Mouse (Mus musculus): Measurements from ENCODE around the gene Jade3. TPM values are rescaled to one million over a fixed set of nuclear protein-coding genes. Genes with fewer than 3 reads are reported as not detected.
"Not testable (repeated sequence)": the region's sequence is repeated elsewhere in the genome, so short reads cannot be mapped to it uniquely, and the experiment has no call there.

Gene Jade3
- polyA plus RNA-seq (2015; fragmentation: Nextera tagmentation; extraction: Ambion mirVana), result 5.0 and 5.1 TPM in 2 replicates

- H3K4me2 ChIP-seq, result peak within 1 kb of the TSS; percentile 64
- H3K9ac ChIP-seq, result peak within 1 kb of the TSS; percentile 68
- peak within 1 kb of the TSS; percentile 63 for H3K4me3 ChIP-seq
- peak; percentile 98 for ATAC-seq (ENCODE audit: low FRiP score, low read depth)
- no peaks in the 10 kb centered on the region for H3K9me3 ChIP-seq
- WGBS, result 26% methylated on average over 19 of the region's 67 CpGs
- peaks cover 5% of the 10 kb centered on the region for H3K4me1 ChIP-seq (replicated peaks)
- H3K27ac ChIP-seq (replicated peaks), result peak within 1 kb of the TSS; percentile 87
- 0 out of 2 replicates have a peak, but pooled peaks cover 3% of the 10 kb centered on the region for H3K36me3 ChIP-seq
- no peaks in the 10 kb centered on the region for H3K27me3 ChIP-seq
These were observed at the start of gene Jade3 for GRCm38 (mm10) chrX:20425140-20425838. Jade3 (plus strand) TSS chrX:20425688.

- Histone ChIP-seq H3K4me3 (no peak overlapping the region), H3K36me3 (0 out of 2 replicates have a peak, but pooled peaks cover 4% of the 10 kb centered on the region), H3K27ac (replicated peaks) (no peak overlapping the region), H3K27me3 (no peaks in the 10 kb centered on the region), H3K9me3 (no peaks in the 10 kb centered on the region), H3K4me1 (replicated peaks) (no peaks in the 10 kb centered on the region), H3K4me2 (no peak overlapping the region), H3K9ac (no peak overlapping the region)
- no peak for ATAC-seq (ENCODE audit: low FRiP score, low read depth)
- WGBS, result 74% methylated on average over 7 of the region's 7 CpGs
These were observed 46.0 kb upstream of the Jade3 start for GRCm38 (mm10) chrX:20379347-20380014.

GRCm38 (mm10) chrX:20382260-20382659 lies 43.2 kb upstream of the Jade3 start:
- Histone ChIP-seq H3K36me3 (0 out of 2 replicates have a peak, but pooled peaks cover 4% of the 10 kb centered on the region), H3K9me3 (no peaks in the 10 kb centered on the region), H3K27ac (replicated peaks) (no peak overlapping the region), H3K4me2 (no peak overlapping the region), H3K4me3 (no peak overlapping the region), H3K27me3 (no peaks in the 10 kb centered on the region), H3K9ac (no peak overlapping the region), H3K4me1 (replicated peaks) (no peaks in the 10 kb centered on the region)
- no peak for ATAC-seq (ENCODE audit: low FRiP score, low read depth)
- WGBS, result 92% methylated on average over 6 of the region's 6 CpGs

GRCm38 (mm10) chrX:20387006-20387405 lies 38.5 kb upstream of the Jade3 start:
- H3K9me3 ChIP-seq, result no peaks in the 10 kb centered on the region
- no peak for ATAC-seq (ENCODE audit: low FRiP score, low read depth)
- no peak overlapping the region for H3K9ac ChIP-seq
- no peak overlapping the region for H3K27ac ChIP-seq (replicated peaks)
- WGBS, result 81% methylated on average over 3 of the region's 3 CpGs
- H3K4me3 ChIP-seq, result no peak overlapping the region
- no peaks in the 10 kb centered on the region for H3K4me1 ChIP-seq (replicated peaks)
- H3K27me3 ChIP-seq, result no peaks in the 10 kb centered on the region
- H3K36me3 ChIP-seq, result 0 out of 2 replicates have a peak, but pooled peaks cover 4% of the 10 kb centered on the region
- no peak overlapping the region for H3K4me2 ChIP-seq

- not testable (repeated sequence) for ATAC-seq (ENCODE audit: low FRiP score, low read depth); H3K9me3 ChIP-seq; H3K4me3 ChIP-seq; H3K27me3 ChIP-seq; H3K36me3 ChIP-seq; H3K4me1 ChIP-seq (replicated peaks); H3K4me2 ChIP-seq; H3K9ac ChIP-seq; H3K27ac ChIP-seq (replicated peaks)
- 85% methylated on average over 9 of the region's 9 CpGs for WGBS
These were observed 33.5 kb upstream of the Jade3 start for GRCm38 (mm10) chrX:20391964-20392363.

GRCm38 (mm10) chrX:20392942-20393341 lies 32.5 kb upstream of the Jade3 start:
- H3K4me3 ChIP-seq, result no peak overlapping the region
- H3K9ac ChIP-seq, result no peak overlapping the region
- no peaks in the 10 kb centered on the region for H3K36me3 ChIP-seq
- H3K27ac ChIP-seq (replicated peaks), result no peak overlapping the region
- H3K4me1 ChIP-seq (replicated peaks), result no peaks in the 10 kb centered on the region
- no peak for ATAC-seq (ENCODE audit: low FRiP score, low read depth)
- WGBS, result 69% methylated on average over 3 of the region's 3 CpGs
- H3K4me2 ChIP-seq, result no peak overlapping the region
- no peaks in the 10 kb centered on the region for H3K27me3 ChIP-seq
- no peaks in the 10 kb centered on the region for H3K9me3 ChIP-seq

GRCm38 (mm10) chrX:20404068-20404467 lies 21.4 kb upstream of the Jade3 start:
- no peak overlapping the region for H3K9ac ChIP-seq
- no peaks in the 10 kb centered on the region for H3K9me3 ChIP-seq
- 80% methylated on average over 4 of the region's 4 CpGs for whole genome bisulfite sequencing
- no peak overlapping the region for H3K4me3 ChIP-seq
- ATAC-seq (ENCODE audit: low FRiP score, low read depth), result no peak
- no peak overlapping the region for H3K4me2 ChIP-seq
- H3K4me1 ChIP-seq (replicated peaks), result no peaks in the 10 kb centered on the region
- H3K27ac ChIP-seq (replicated peaks), result no peak overlapping the region
- H3K36me3 ChIP-seq, result no peaks in the 10 kb centered on the region
- no peaks in the 10 kb centered on the region for H3K27me3 ChIP-seq

- ATAC-seq (ENCODE audit: low FRiP score, low read depth), result no peak
- Histone ChIP-seq H3K36me3 (no peaks in the 10 kb centered on the region), H3K4me1 (replicated peaks) (no peaks in the 10 kb centered on the region), H3K27ac (replicated peaks) (no peak overlapping the region), H3K4me3 (no peak overlapping the region), H3K4me2 (no peak overlapping the region), H3K9ac (no peak overlapping the region), H3K27me3 (no peaks in the 10 kb centered on the region), H3K9me3 (no peaks in the 10 kb centered on the region)
- 95% methylated on average over 2 of the region's 2 CpGs for WGBS
These were observed 18.6 kb upstream of the Jade3 start for GRCm38 (mm10) chrX:20406909-20407308.

GRCm38 (mm10) chrX:20407676-20408075 lies 17.8 kb upstream of the Jade3 start:
- H3K27me3 ChIP-seq, result no peaks in the 10 kb centered on the region
- H3K4me1 ChIP-seq (replicated peaks), result no peaks in the 10 kb centered on the region
- 69% methylated on average over 2 of the region's 2 CpGs for WGBS

GRCm38 (mm10) chrX:20411382-20411781 lies 14.1 kb upstream of the Jade3 start:
- Histone ChIP-seq H3K4me1 (replicated peaks) (no peaks in the 10 kb centered on the region), H3K4me2 (no peak overlapping the region), H3K4me3 (no peak overlapping the region), H3K27ac (replicated peaks) (no peak overlapping the region), H3K9me3 (no peaks in the 10 kb centered on the region), H3K27me3 (no peaks in the 10 kb centered on the region), H3K36me3 (no peaks in the 10 kb centered on the region), H3K9ac (no peak overlapping the region)
- 85% methylated on average over 4 of the region's 4 CpGs for WGBS
- no peak for ATAC-seq (ENCODE audit: low FRiP score, low read depth)

More at GRCm38 (mm10) chrX:20407676-20408075, 17.8 kb upstream of the Jade3 start:
- ATAC-seq (ENCODE audit: low FRiP score, low read depth), result no peak
- H3K9ac ChIP-seq, result no peak overlapping the region
- H3K27ac ChIP-seq (replicated peaks), result no peak overlapping the region
- no peak overlapping the region for H3K4me3 ChIP-seq
- no peak overlapping the region for H3K4me2 ChIP-seq
- no peaks in the 10 kb centered on the region for H3K36me3 ChIP-seq
- no peaks in the 10 kb centered on the region for H3K9me3 ChIP-seq

GRCm38 (mm10) chrX:20412221-20412620 lies 13.3 kb upstream of the Jade3 start:
- Histone ChIP-seq H3K4me1 (replicated peaks) (no peaks in the 10 kb centered on the region), H3K4me3 (no peak overlapping the region), H3K9me3 (no peaks in the 10 kb centered on the region), H3K36me3 (no peaks in the 10 kb centered on the region), H3K4me2 (no peak overlapping the region), H3K27ac (replicated peaks) (no peak overlapping the region), H3K9ac (no peak overlapping the region), H3K27me3 (no peaks in the 10 kb centered on the region)
- ATAC-seq (ENCODE audit: low FRiP score, low read depth), result no peak
- WGBS, result 84% methylated on average over 3 of the region's 3 CpGs

GRCm38 (mm10) chrX:20414885-20415622 lies 10.4 kb upstream of the Jade3 start:
- WGBS, result 51% methylated on average over 10 of the region's 10 CpGs
- H3K36me3 ChIP-seq, result no peaks in the 10 kb centered on the region
- H3K4me2 ChIP-seq, result no peak overlapping the region
- no peaks in the 10 kb centered on the region for H3K4me1 ChIP-seq (replicated peaks)
- no peak overlapping the region for H3K4me3 ChIP-seq
- H3K27me3 ChIP-seq, result no peaks in the 10 kb centered on the region
- no peak overlapping the region for H3K27ac ChIP-seq (replicated peaks)
- H3K9me3 ChIP-seq, result no peaks in the 10 kb centered on the region
- H3K9ac ChIP-seq, result no peak overlapping the region
- ATAC-seq (ENCODE audit: low FRiP score, low read depth), result peak; percentile 71; the same call in 1 of the 2 replicates

Data from hindbrain, embryonic 15.5 days (tissue).